Mouse (Mus musculus) kidney, postnatal 14 days (tissue): ENCODE measurements around the gene Kif1b.

Experiments used
- DNase-seq: peaks from one replicate; pipeline ENCODE4 v3.0.0; 2022; ENCODE audit warnings: mixed read lengths

The Kif1b gene

GRCm38 (mm10) chr4:149313558-149314253 is 6.2 kb upstream of the Kif1b start:
- DNase-seq: no peak

- DNase-seq: no peak
Measured at GRCm38 (mm10) chr4:149311996-149312395, 4.5 kb upstream of the Kif1b start.

GRCm38 (mm10) chr4:149308491-149308820 is 963 bp upstream of the Kif1b start:
- DNase-seq: no peak

- peak; percentile 80 for DNase-seq
Measured at GRCm38 (mm10) chr4:149306712-149307595, 539 bp downstream of the Kif1b start.

GRCm38 (mm10) chr4:149305761-149306711 is 1.5 kb downstream of the Kif1b start:
- no peak for DNase-seq

- no peak for DNase-seq
Measured at GRCm38 (mm10) chr4:149304466-149304865, 3.0 kb downstream of the Kif1b start.

GRCm38 (mm10) chr4:149303502-149303901 is 4.0 kb downstream of the Kif1b start:
- no peak for DNase-seq

- DNase-seq: no peak
Measured at GRCm38 (mm10) chr4:149302751-149303150, 4.7 kb downstream of the Kif1b start.

- DNase-seq: no peak
Measured at GRCm38 (mm10) chr4:149302136-149302535, 5.4 kb downstream of the Kif1b start.

- DNase-seq: no peak
Measured at GRCm38 (mm10) chr4:149296501-149296900, 11.0 kb downstream of the Kif1b start.

GRCm38 (mm10) chr4:149292984-149293383 is 14.5 kb downstream of the Kif1b start:
- no peak for DNase-seq

- DNase-seq: no peak
Measured at GRCm38 (mm10) chr4:149291061-149291460, 16.4 kb downstream of the Kif1b start.

- no peak for DNase-seq
Measured at GRCm38 (mm10) chr4:149290157-149290750, 17.2 kb downstream of the Kif1b start.

- no peak for DNase-seq
Measured at GRCm38 (mm10) chr4:149286287-149287137, 21.0 kb downstream of the Kif1b start.

GRCm38 (mm10) chr4:149285691-149286090 is 21.8 kb downstream of the Kif1b start:
- DNase-seq: no peak

GRCm38 (mm10) chr4:149283018-149283417 is 24.5 kb downstream of the Kif1b start:
- no peak for DNase-seq

- no peak for DNase-seq
Measured at GRCm38 (mm10) chr4:149282025-149282738, 25.3 kb downstream of the Kif1b start.

GRCm38 (mm10) chr4:149277571-149277970 is 29.9 kb downstream of the Kif1b start:
- DNase-seq: no peak

- no peak for DNase-seq
Measured at GRCm38 (mm10) chr4:149273128-149273527, 34.4 kb downstream of the Kif1b start.

- no peak for DNase-seq
Measured at GRCm38 (mm10) chr4:149270541-149270940, 37.0 kb downstream of the Kif1b start.

- DNase-seq: no peak
Measured at GRCm38 (mm10) chr4:149269026-149269425, 38.5 kb downstream of the Kif1b start.
